Mouse (Mus musculus) adrenal gland, postnatal 36 days (tissue): ENCODE results near the gene Rab37. TPM values are rescaled to one million over a fixed set of nuclear protein-coding genes. Genes with fewer than 3 reads are reported as not detected.
A peak's percentile ranks its signal among the peaks of the same experiment; 100 is the strongest.

Experiments
- DNase-seq, 2 experiments: peaks; one replicate each; pipeline ENCODE4 v3.0.0; 2021; ENCODE audit warnings: mixed read lengths in 1 of 2
- total RNA-seq, 2 experiments: library from RNA; stranded (reverse); gene quantifications; 2 replicates each; pipeline ENCODE4 v1.2.3; 2021

Gene Rab37
- total RNA-seq, 2 experiments from 2014 or later: 0.56 TPM

DNA sequence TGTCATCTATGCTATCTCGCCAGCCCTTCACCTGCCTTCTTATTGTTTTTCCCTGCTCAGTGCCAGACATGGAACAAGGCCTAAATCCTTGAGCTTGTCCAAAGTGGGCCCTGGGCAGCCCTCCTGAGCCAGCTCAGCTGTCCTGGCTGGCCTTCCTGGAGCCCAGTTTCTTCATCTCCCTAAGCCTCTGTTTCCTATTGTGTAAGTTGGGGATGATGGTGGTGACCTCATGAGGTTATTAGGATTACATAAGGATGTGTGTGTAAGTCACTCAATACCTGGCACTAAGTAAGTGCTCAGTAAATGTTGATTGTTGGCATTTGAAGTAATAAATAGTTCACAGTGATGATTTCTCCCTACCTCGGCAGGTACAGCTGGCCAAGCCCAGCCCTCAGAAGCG lies 75.5 kb downstream of the Rab37 start:
- DNase-seq: no peak

GRCm38 (mm10) chr11:115167631-115168249 lies 76.5 kb downstream of the Rab37 start:
- DNase-seq: no peak

GRCm38 (mm10) chr11:115169430-115169829 lies 78.2 kb downstream of the Rab37 start:
- no peak for DNase-seq

GRCm38 (mm10) chr11:115171125-115171524 lies 79.9 kb downstream of the Rab37 start:
- no peak for DNase-seq

DNA sequence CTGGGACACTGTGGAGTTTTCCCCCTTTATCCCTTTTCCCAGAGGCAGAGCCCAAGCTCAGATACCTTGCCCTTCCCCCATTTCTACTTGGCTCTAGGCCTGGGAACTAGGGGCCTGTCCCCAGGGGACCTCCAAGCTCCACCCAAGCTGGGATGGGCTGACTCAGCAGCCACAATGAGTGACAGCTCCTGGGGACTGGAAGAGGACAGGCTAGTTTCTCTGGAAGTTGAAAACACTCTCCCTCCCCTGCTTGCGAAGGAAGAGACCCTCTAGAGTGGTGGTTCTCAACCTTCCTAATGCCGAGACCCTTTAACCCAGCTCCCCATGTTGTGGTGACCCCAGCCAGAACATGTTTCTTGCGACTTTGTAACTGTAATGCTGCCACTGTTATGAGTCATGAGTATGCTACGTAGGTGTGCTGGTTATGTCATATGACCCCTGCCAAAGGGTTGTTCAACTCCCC lies 81.6 kb downstream of the Rab37 start:
- peak; percentile 40 to 67 for DNase-seq

GRCm38 (mm10) chr11:115173549-115174339 lies 82.5 kb downstream of the Rab37 start:
- no peak for DNase-seq

DNA sequence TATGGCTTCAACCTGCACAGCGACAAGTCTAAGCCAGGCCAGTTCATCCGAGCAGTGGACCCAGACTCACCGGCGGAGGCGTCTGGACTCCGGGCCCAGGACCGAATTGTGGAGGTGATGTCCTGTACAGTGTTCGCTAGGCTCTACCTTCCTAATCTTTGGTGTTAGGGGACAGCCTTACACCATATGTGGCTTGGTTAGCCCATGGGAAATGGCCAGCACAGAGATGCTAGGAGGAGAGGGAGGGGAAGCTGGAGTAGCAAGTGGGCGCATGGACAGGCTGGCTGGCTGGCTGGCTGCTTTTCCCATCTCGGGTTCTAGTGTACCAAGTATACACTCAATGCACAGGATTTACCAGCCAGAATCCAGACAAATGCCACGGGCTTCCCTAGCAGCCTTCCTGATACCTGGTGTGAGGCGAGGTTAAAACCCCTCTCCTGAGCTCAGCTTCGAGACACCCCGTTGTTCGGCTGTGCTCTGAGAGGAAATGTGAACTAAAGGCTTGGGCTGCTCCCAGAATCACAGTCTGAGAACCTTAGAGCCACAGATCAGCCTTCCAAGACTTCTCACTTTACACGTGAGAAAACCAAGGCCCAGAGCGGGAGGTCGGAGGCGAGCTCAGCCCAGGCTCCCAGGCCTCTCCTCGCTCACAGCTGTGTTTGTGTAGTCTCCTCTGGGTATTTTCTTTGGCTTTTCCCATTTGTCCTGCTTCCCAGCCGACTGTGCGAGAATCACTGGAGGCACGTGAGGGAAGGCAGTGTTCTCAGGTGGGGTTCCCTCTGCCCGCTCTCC lies 85.4 kb downstream of the Rab37 start:
- DNase-seq: no peak

GRCm38 (mm10) chr11:115177559-115178195 lies 86.4 kb downstream of the Rab37 start:
- peak; percentile 67 to 70 for DNase-seq

DNA sequence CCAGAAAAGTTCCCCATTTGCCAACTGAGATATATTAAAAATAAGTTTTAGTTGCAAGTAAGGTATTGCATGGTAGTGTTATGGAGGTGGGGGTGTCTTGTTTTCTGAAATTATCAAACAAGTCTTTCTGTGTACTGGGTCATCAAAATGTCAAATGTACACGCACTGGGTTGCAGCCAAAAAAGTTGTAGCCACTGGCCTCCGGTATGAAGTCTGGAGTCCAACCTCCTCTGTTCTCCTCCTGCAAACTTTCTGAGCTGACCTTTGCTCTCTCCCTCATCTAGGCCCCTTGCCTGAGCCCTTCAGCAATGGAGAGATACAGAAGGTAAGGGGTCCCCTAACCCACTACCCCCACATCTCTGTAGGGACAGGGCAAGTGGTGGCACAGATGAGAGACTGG lies 87.5 kb downstream of the Rab37 start:
- no peak for DNase-seq

DNA sequence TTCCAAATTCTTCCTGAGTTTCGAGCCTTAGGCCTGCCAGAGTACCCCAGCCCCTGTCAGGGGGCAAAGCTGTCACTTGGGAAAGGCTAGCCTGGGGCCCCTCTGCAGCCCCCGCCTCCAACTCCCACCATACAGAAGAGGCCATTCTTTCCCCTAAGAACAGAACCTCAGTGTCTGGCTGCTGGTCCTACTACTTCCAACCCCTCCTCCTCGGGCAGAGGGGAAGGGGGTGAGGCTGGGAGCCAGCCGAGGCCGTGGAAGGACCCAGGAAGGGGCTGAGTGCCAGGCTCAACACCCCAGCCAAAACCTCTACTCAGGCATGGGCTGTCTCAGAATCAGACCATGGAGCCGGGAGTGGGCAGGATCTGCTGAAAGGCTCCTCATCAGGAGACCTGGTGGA lies 88.0 kb downstream of the Rab37 start:
- no peak for DNase-seq

- DNase-seq: peak in 1 of 2 experiments; percentile 58
These were observed 88.7 kb downstream of the Rab37 start for GRCm38 (mm10) chr11:115179881-115180280.

GRCm38 (mm10) chr11:115181913-115182638 lies 90.8 kb downstream of the Rab37 start:
- DNase-seq: peak; percentile 87 to 91

DNA sequence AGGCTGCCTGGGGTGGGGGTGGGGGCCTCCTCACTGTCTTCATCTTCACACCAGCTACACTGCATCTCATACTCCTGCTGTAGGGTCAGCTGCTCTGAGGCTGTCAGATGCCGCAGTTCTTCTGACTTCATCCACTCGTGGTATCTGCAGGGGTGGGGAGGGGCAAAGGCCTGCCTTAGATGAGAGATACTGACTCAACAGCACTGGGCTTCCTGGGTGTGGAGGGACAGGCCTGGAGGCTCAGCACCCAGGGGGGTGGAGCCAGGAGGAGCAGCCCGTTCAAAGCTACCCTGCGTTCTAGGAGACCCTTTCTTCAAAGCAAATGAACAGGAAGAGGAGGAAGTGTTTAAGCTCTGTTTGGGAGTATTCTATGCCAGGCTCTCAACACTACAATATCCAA lies 93.7 kb downstream of the Rab37 start:
- DNase-seq: no peak

DNA sequence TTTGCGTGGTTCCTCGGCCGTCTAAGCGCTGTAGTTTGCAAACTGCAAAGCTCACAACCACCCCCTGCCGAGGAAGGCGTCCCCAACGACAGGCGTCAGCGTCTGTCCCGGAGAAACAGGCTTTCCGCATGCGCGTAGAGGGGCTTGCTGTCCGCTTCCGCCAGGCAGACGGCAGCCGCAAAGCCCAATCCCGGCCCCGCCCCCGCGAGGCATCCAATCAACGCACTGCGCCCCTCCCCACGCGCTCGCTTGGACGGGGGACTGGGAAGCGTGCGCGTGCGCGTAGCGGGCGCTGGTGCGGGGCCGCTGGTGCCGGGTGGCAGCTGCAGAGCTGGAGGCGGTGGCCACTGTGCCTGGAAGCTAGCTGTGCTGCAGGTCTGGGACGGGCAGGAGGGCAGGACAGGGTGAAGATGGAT lies 96.0 kb downstream of the Rab37 start, which contains the start of gene Tmem104:
Gene Tmem104 (plus strand): TSS at position 264 of the 416 bp plus-strand sequence.
- DNase-seq: peak; percentile 100

GRCm38 (mm10) chr11:115187693-115188092 lies 96.5 kb downstream of the Rab37 start, which contains the start of gene Nat9:
Gene Nat9, minus strand, starts transcription at chr11:115187859.
- peak in 1 of 2 experiments; percentile 54 for DNase-seq

DNA sequence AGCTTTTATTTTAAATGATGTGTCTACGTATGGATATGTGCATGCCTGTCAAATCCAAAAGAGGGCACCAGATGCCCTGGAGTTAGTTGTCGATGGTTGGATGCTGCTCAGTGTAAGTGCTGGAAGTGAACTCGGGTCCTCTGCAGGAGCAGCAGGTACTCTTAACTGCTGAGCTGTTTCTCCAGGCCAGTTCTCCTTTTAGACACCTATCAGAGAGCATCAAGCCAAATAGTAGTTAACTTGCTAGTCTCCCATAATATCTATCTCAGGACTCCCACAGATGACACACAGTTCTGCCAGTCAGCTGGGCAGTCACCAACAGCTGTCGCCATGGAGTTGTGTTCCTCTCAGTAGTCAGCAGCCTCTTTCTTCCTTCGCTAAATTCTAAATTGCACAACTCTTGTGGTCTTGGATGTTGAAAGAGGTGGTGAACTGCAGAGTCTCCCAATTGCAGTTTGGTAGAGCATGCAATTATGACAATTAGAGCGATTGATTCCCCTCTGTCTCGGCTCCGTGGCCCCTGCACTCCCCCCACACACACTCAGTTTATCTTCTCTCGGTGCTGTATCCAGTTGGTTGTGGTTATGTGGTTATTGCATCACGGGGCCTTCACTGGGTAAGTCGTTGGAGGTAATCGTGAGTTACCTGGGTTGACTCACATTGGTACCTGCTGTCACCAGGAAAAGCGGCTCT lies 97.5 kb downstream of the Rab37 start:
- DNase-seq: no peak

DNA sequence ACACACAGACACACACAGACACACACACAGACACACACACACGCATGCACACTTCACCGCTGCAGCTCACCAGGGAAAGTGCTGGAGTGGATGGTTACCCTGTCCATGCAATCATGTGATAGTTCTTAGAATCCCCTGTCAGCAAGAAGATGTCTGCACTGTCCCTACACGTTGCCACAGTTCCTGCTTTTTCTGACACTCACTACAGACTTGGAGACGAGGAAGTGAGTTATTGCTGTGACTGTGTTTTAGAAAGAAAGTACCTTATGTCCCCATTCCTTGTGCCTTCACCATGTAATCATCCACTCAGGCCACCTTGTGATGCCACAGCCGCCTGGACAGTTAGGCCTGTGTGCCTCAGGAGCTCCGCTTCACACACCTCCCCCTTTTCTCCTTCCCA lies 98.1 kb downstream of the Rab37 start:
- no peak for DNase-seq

DNA sequence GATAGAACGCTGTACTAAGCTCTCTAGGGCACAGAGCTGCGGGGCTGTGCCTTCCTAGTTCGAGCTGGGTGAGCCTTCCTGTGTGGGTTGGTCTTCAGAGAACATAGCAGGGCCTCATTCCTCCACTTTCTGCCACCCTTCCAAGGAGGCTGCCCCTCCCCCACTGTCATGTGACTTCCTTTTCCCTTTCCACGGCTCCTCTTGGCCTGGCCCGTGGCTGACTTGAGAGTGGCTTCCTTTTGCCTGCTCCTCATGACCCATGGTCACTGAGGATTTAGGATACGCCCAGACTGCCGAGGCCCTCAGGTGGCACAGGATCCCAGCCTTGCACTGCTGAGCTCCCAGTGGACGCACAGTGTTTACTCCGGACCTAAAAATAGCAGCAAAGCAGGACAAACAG lies 100.9 kb downstream of the Rab37 start:
- peak; percentile 64 to 78 for DNase-seq

DNA sequence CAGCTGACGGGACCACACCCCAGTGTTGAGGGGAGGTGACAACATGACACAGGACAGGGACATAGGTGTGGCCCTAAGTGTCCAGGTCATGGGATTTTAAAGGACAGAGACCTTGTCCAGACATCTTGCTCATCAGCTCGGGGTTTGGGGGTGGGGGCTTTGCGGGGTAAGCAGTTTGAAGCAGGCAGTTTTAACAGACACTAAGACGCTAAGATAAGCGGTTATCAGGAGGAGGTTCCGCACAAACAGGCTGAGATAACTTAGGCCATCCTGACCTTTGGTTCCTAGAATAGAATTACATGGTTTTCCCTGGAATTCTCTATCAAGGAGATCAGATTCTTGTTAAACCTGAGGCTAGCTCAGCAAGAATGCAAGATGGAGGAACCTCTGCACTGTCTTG lies 103.5 kb downstream of the Rab37 start:
- no peak for DNase-seq

DNA sequence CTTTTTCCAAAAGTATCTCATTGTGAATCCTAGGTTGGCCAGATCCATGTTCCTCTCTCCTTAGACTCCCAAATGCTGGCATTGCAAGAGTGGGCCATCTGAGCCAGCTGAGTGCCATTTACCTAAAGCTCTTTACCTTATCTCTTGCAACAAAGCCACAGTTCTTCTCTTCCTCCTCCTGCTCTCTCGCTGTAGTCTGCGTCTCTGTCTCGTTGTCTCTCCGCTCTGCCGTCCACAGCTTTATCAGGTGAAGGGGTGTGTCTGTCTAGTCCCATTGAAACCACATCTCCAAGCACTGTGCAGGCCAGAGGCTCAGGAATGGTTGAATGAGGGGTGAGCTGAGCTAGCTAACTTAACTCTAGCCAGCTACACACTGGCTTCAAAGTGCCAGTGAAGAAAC lies 104.7 kb downstream of the Rab37 start:
- DNase-seq: no peak

DNA sequence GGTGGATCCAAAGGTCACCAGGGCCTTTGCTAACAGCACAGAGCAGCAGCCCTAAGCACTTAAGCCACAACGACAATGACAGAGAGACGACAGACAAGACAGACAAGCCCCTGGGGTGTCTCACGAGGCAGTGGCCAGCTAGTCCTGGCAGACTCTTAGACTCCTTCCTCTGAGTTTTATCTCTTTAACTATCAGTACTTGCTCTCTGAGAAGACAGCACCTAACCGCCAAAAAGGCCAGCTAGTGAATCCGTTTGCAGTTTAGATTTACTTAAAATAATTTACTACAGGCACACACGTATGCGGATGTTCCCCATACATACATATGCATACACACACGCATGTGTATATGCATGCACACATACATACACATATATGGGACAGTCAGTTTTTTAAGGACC lies 106.3 kb downstream of the Rab37 start:
- no peak for DNase-seq
